Mouse (Mus musculus) effector memory CD4-positive, alpha-beta T cell, adult 7 months (primary cell): ENCODE data around the gene Nt5c1a. TPM values are rescaled to one million over a fixed set of nuclear protein-coding genes. Genes with fewer than 3 reads are reported as not detected.

Experiments
- polyA plus RNA-seq: library from polyadenylated mRNA; unstranded; fragments of 100-300 nt; shearing (Covaris generic); gene quantifications from one replicate; pipeline ENCODE4 v1.2.1, GENCODE M21; 2017

Gene Nt5c1a
- polyA plus RNA-seq, result not detected

DNA sequence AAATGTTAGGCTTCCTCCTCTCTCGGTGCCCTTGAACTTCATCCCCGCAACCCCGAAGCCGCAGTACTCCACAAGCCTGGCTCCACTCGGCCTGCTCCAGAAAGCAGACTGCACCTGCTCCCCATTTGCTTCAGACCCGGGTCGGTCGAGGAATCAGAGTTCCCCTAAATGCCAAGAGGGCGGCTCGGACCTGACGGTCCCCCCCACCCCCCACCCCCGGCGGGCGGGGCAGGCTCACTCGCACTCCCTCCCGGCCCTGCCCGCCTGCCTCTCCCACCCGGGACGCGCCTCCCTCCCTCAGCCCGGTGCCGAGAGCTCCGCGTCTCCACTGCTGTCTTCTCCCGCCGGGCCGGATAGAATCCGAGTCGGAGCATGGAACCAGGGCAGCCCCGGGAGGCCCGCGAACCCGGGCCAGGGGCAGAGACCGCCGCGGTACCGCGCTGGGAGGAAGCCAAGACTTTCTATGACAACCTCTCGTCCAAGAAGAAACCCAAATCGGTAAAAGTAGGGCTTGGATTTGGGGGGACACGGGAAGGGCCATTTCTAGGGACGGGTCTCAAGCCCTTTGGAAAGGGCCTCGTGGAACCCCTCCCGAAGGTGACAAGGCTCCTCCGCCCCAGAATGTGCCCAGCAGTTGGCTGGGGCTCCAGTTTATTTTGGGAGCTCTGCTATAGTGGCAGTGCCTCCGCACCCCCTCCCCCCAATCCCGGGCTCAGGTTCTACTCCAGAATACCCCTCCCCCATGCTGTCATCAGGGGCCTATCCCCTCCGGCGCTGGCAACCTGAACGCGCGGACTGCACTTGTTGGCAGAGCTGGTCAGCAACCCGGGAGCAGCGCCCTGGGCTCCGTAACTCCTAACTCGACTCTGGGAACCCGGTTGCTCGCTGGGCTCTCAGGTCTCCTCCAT, at the start of gene Nt5c1a:
Gene Nt5c1a, plus strand, starts transcription at position 319 of the 908 bp plus-strand sequence.

DNA sequence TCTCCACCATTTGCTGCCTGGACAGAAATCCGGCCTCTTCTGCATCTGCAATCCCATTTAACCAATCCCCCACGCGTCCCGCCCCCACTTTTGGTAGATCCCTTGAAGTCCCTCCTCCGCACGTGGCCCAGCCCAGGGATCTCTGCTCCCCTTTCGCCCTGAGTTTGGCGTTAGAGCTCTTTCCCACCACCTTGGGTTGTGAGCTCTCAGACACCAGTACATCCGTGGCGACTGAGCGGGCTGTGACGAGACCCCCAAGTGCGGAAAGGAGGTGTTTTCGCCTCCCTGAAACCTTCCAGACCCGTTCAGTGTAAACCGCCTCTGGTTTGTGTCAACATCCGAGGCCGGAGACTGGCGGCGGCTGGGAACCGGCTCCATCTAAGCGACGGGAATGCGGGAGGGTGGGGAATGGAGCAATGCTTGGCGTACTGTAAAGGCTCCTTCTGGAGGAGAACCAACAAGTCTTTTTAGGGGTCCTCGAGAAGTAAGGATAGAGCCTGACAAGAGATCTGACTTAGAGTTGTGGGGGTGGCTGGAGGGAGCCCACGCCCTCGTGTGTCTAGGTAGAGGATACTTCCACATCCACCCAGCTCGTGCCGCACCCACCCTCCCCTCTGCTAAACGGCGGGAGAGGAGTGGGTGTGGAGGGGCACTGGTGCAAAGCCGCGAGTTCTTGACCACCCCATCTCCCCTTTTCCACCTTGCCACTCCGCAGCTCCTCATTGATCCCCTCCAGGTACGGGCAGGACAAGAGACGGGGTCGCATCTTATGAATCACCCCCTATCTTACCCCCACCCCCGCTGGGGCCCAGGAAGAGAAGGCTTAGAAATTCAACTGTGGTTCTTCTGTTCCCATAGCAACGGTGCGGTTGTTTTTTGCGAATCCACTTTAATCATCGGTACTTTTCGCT, 18.7 kb upstream of the Nt5c1a start, which contains the start of gene Hpcal4:
Gene Hpcal4, plus strand, starts transcription at position 900 of the 911 bp plus-strand sequence.

GRCm38 (mm10) chr4:123233492-123234084, 32.3 kb downstream of the Nt5c1a start, which contains the start of gene Heyl:
Heyl (plus strand) TSS chr4:123233556.

DNA sequence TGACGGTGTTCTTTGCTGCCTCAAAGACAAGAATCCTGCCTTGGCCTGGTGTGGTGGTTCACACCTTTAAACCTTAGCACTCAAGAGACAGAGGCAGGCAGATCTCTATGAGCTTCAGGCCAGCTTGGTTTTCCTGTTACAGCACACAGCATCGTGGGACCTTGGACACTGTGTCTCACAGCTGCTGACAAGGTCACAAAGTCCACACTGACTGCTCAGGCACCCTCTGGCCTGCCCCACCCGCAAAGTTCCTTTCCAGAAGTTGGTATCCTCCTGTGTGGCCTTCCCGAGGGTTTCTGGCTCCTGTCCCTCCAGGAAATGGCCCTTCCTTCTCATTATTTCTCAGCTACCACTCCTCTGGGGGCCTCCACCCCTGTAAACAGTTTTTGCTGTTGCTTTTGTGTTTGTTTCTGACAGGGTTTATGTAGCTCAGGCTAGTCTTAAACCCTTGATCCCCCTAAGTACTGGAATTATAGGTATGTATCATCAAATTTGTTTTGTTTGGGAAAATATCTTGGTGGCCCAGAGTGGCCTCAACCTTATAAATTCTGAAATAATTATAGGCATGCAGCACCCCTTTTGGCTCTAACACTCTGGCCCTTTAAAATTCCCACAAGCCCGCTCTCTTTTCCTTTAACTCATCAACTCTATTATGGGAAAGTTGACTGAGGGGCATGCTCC, 60.6 kb downstream of the Nt5c1a start, which contains the start of gene Pabpc4:
Gene Pabpc4, plus strand, starts transcription at position 631 of the 681 bp plus-strand sequence.

Other genes starting within 250 kb of the Nt5c1a start
- 5.4 TPM for gene Mfsd2a, start 240.3 kb upstream of the Nt5c1a start, polyA plus RNA-seq
- 0.56 TPM for gene Mycl, start 205.9 kb upstream of the Nt5c1a start, polyA plus RNA-seq
- gene Trit1, start 184.9 kb upstream of the Nt5c1a start, polyA plus RNA-seq, result 22.5 TPM
- gene Bmp8b, start 96.3 kb upstream of the Nt5c1a start, polyA plus RNA-seq, result not detected
- not detected for gene Oxct2b, start 85.2 kb upstream of the Nt5c1a start, polyA plus RNA-seq
- 73.8 TPM for gene Ppie, start 61.6 kb upstream of the Nt5c1a start, polyA plus RNA-seq
- 0.61 TPM for gene Hpcal4, start 18.3 kb upstream of the Nt5c1a start, polyA plus RNA-seq
- not detected for gene Heyl, start 32.1 kb downstream of the Nt5c1a start, polyA plus RNA-seq
- gene Pabpc4, start 60.8 kb downstream of the Nt5c1a start, polyA plus RNA-seq, result 7.7 TPM
- not detected for gene Oxct2a, start 122.1 kb downstream of the Nt5c1a start, polyA plus RNA-seq
- gene Bmp8a, start 141.7 kb downstream of the Nt5c1a start, polyA plus RNA-seq, result not detected